Mouse (Mus musculus): ENCODE measurements around the gene Sh3bp5l. TPM values are rescaled to one million over a fixed set of nuclear protein-coding genes. Genes with fewer than 3 reads are reported as not detected.
"Not testable (repeated sequence)": the region's sequence is repeated elsewhere in the genome, so short reads cannot be mapped to it uniquely, and the experiment has no call there.

Sh3bp5l gene
- polyA plus RNA-seq, 1 experiment from 2014 or later = 21.0 TPM

DNA sequence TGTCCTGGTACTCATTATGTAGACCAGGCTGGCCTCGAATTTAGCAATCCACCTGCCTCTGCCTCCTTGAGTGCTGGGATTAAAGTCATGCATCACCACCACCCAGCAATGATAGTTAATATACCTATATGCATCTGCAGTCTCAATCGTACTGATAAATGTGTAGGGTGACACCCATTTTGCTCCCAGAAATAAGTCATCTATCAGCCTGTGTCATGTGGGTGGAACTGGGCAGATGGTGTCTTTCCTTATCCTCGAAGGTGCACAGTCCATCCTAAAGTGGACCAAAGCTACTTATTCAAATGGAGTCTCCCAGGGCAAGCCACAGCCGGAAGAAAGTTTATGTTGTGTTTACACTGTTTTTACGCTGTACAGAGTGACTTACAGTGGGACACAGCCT lies 20.7 kb downstream of the Sh3bp5l start:
- Histone ChIP-seq H3K27me3 (ENCODE audit: control insufficient read depth, insufficient read depth, low read length) (no peaks in the 10 kb centered on the region), H3K9me3 (replicated peaks; ENCODE audit: control insufficient read depth, low read length) (no peaks in the 10 kb centered on the region), H3K4me2 (ENCODE audit: low read depth, low read length) (no peak overlapping the region), H3K4me3 (ENCODE audit: low read depth, low read length) (no peak overlapping the region), H3K27ac (replicated peaks; ENCODE audit: low read depth, low read length) (no peak overlapping the region), H3K36me3 (replicated peaks; ENCODE audit: control insufficient read depth, insufficient read depth, low read depth, low read length) (peaks cover under 1% of the 10 kb centered on the region), H3K9ac (replicated peaks; ENCODE audit: low read length) (no peak overlapping the region), H3K4me1 (ENCODE audit: control insufficient read depth, insufficient read depth, low read length) (no peaks in the 10 kb centered on the region)
- WGBS = 88% methylated on average over 5 of the region's 5 CpGs
- DNase-seq (ENCODE audit: low spot score) (no peak), ATAC-seq (replicated peaks; ENCODE audit: insufficient number of reproducible peaks, low FRiP score, low TSS enrichment, low read depth) (no peak)

DNA sequence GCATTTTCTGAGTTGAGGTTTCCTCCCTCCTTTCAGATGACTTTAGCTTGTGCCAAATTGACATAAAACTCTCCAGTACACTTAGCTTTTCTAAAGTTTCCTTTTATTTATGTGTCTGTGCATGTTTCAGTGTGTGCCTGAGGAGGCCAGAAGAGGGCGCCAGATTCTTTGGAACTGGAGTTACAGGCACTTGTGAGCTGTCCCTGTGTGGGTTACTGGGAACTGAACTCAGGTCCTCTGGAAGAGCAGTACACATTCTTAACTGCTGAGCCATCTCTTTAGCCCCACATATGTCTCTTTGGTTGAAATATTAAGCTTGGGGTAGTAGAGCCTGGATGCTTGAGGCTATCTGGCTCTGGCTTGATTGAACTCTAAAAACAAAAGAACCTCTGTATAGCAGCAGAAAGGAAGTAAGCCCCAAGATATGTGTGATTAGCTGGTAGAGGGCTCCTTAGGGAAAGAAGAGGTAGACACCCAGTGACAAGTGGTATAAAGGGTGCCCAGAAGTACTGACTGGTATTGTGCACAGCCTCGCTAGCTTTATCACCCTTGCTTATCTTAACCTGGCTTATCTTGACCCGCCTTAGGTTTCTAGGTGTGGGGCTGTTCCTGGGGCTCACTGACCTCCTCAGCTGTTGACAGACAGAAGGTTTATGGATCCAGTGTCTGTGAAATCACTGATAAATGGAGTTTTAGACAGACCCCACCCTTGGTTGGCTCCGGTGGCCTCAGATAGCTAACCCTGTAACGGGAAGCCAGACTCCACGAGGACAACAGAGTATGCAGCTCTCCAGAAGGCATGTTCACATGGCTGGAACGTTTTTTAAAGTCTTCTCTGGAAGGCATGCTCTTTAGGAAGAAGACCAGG lies 22.4 kb downstream of the Sh3bp5l start:
- Histone ChIP-seq H3K9me3 (replicated peaks; ENCODE audit: control insufficient read depth, low read length) (no peaks in the 10 kb centered on the region), H3K36me3 (replicated peaks; ENCODE audit: control insufficient read depth, insufficient read depth, low read depth, low read length) (no peaks in the 10 kb centered on the region), H3K4me1 (ENCODE audit: control insufficient read depth, insufficient read depth, low read length) (no peaks in the 10 kb centered on the region), H3K27me3 (ENCODE audit: control insufficient read depth, insufficient read depth, low read length) (no peaks in the 10 kb centered on the region), H3K27ac (replicated peaks; ENCODE audit: low read depth, low read length) (no peak overlapping the region), H3K4me2 (ENCODE audit: low read depth, low read length) (no peak overlapping the region), H3K9ac (replicated peaks; ENCODE audit: low read length) (no peak overlapping the region), H3K4me3 (ENCODE audit: low read depth, low read length) (no peak overlapping the region)
- WGBS = 65% methylated on average over 7 of the region's 7 CpGs
- ATAC-seq (replicated peaks; ENCODE audit: insufficient number of reproducible peaks, low FRiP score, low TSS enrichment, low read depth) (no peak), DNase-seq (ENCODE audit: low spot score) (peak; percentile 9)

DNA sequence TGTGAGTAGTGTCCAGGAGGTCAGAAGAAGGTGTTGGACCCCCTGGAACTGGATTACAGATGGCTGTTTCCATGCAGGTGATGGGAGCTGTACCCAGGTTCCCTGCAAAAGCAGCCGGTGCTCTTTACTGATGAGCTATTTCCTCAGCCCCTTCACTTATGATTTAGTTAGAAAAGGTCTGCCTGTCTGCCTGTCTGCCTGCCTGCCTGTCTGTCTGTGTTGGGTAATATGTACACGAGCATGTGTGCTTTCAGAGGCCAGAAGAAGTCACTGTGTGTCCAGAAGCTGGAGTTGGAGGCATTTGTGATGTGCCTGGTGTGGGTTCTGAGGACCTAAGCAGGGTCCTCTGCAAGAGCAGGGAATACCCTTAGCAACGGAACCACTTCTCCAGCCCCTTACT lies 23.2 kb downstream of the Sh3bp5l start:
- Histone ChIP-seq H3K4me3 (ENCODE audit: low read depth, low read length) (no peak overlapping the region), H3K36me3 (replicated peaks; ENCODE audit: control insufficient read depth, insufficient read depth, low read depth, low read length) (no peaks in the 10 kb centered on the region), H3K27me3 (ENCODE audit: control insufficient read depth, insufficient read depth, low read length) (no peaks in the 10 kb centered on the region), H3K27ac (replicated peaks; ENCODE audit: low read depth, low read length) (no peak overlapping the region), H3K9ac (replicated peaks; ENCODE audit: low read length) (no peak overlapping the region), H3K9me3 (replicated peaks; ENCODE audit: control insufficient read depth, low read length) (no peaks in the 10 kb centered on the region), H3K4me1 (ENCODE audit: control insufficient read depth, insufficient read depth, low read length) (no peaks in the 10 kb centered on the region), H3K4me2 (ENCODE audit: low read depth, low read length) (no peak overlapping the region)
- DNase-seq (ENCODE audit: low spot score) (no peak), ATAC-seq (replicated peaks; ENCODE audit: insufficient number of reproducible peaks, low FRiP score, low TSS enrichment, low read depth) (no peak)
- 70% methylated on average over 3 of the region's 3 CpGs for WGBS

DNA sequence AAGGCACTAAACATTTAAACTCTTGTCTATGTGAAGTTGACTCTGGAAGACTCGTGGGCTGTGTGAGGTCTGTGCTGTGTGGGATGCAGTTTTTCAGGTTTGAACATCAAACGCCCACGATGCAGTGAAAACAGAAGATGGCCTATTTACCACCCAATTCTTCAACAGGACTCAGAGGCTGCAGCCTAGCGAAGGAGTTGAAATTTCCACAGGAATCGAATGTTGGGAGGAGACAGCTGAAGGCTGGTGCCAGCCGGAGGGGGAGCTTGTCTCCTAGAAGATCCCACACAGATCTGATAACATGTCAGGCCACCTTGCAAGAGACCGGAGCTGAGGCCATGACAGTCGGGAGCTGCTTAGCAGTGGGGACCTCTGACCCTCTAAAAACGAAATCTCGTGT lies 24.0 kb downstream of the Sh3bp5l start:
- Histone ChIP-seq H3K27me3 (ENCODE audit: control insufficient read depth, insufficient read depth, low read length) (no peaks in the 10 kb centered on the region), H3K27ac (replicated peaks; ENCODE audit: low read depth, low read length) (no peak overlapping the region), H3K9me3 (replicated peaks; ENCODE audit: control insufficient read depth, low read length) (no peaks in the 10 kb centered on the region), H3K4me2 (ENCODE audit: low read depth, low read length) (no peak overlapping the region), H3K4me3 (ENCODE audit: low read depth, low read length) (no peak overlapping the region), H3K9ac (replicated peaks; ENCODE audit: low read length) (no peak overlapping the region), H3K36me3 (replicated peaks; ENCODE audit: control insufficient read depth, insufficient read depth, low read depth, low read length) (no peaks in the 10 kb centered on the region), H3K4me1 (ENCODE audit: control insufficient read depth, insufficient read depth, low read length) (no peaks in the 10 kb centered on the region)
- 71% methylated on average over 10 of the region's 10 CpGs for WGBS
- no peak for DNase-seq (ENCODE audit: low spot score)
- no peak for ATAC-seq (replicated peaks; ENCODE audit: insufficient number of reproducible peaks, low FRiP score, low TSS enrichment, low read depth)

DNA sequence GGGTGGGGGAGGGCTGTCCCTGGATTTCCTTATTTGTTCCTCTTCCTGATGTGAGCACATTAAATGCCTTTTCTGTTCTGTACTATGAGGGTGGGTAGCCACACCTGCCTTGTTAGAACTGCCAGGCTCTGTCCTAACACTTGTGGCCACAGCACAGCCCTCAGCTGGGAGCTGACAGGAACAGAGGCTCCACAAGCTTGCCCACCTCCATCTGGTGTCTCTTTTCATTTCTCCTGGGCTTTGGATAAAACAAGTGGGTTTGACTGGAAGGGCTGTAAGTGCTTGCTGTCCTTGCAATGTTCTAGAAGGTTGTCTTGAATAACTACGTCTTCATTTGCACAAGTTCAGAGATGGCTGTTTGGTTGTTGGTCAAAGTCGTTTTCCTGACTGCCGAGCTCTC lies 24.4 kb downstream of the Sh3bp5l start:
- Histone ChIP-seq H3K4me1 (ENCODE audit: control insufficient read depth, insufficient read depth, low read length) (no peaks in the 10 kb centered on the region), H3K27ac (replicated peaks; ENCODE audit: low read depth, low read length) (no peak overlapping the region), H3K36me3 (replicated peaks; ENCODE audit: control insufficient read depth, insufficient read depth, low read depth, low read length) (no peaks in the 10 kb centered on the region), H3K9me3 (replicated peaks; ENCODE audit: control insufficient read depth, low read length) (no peaks in the 10 kb centered on the region), H3K4me2 (ENCODE audit: low read depth, low read length) (no peak overlapping the region), H3K27me3 (ENCODE audit: control insufficient read depth, insufficient read depth, low read length) (no peaks in the 10 kb centered on the region), H3K9ac (replicated peaks; ENCODE audit: low read length) (no peak overlapping the region), H3K4me3 (ENCODE audit: low read depth, low read length) (no peak overlapping the region)
- WGBS = 79% methylated on average over 3 of the region's 3 CpGs
- no peak for ATAC-seq (replicated peaks; ENCODE audit: insufficient number of reproducible peaks, low FRiP score, low TSS enrichment, low read depth)
- no peak for DNase-seq (ENCODE audit: low spot score)

DNA sequence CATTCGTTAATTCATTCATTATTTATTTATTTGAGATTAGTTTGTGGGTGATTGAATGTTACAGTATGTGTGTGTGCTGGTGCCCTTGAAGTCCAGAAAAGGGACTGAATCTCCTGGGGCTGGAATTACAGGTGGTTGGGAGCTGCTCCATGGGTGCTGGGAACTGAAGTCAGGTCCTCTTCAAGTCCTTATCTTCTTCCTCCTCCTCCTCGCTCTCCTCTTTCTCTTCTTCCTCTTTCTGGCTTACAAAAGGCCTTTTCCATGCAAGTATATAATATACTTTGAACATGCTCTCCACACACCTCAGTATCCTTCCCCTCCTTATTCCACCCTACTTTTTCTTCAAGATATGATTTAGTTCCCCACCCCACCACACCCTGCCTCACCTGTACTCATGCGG lies 26.5 kb downstream of the Sh3bp5l start:
- H3K4me2 ChIP-seq (ENCODE audit: low read depth, low read length) = no peak overlapping the region
- no peaks in the 10 kb centered on the region for H3K36me3 ChIP-seq (replicated peaks; ENCODE audit: control insufficient read depth, insufficient read depth, low read depth, low read length)
- ATAC-seq (replicated peaks; ENCODE audit: insufficient number of reproducible peaks, low FRiP score, low TSS enrichment, low read depth) (no peak), DNase-seq (ENCODE audit: low spot score) (no peak)
- WGBS = 89% methylated on average over 3 of the region's 3 CpGs
- no peaks in the 10 kb centered on the region for H3K27me3 ChIP-seq (ENCODE audit: control insufficient read depth, insufficient read depth, low read length)
- H3K9me3 ChIP-seq (replicated peaks; ENCODE audit: control insufficient read depth, low read length) = no peaks in the 10 kb centered on the region
- no peak overlapping the region for H3K27ac ChIP-seq (replicated peaks; ENCODE audit: low read depth, low read length)
- no peak overlapping the region for H3K9ac ChIP-seq (replicated peaks; ENCODE audit: low read length)
- H3K4me1 ChIP-seq (ENCODE audit: control insufficient read depth, insufficient read depth, low read length) = no peaks in the 10 kb centered on the region
- H3K4me3 ChIP-seq (ENCODE audit: low read depth, low read length) = no peak overlapping the region

DNA sequence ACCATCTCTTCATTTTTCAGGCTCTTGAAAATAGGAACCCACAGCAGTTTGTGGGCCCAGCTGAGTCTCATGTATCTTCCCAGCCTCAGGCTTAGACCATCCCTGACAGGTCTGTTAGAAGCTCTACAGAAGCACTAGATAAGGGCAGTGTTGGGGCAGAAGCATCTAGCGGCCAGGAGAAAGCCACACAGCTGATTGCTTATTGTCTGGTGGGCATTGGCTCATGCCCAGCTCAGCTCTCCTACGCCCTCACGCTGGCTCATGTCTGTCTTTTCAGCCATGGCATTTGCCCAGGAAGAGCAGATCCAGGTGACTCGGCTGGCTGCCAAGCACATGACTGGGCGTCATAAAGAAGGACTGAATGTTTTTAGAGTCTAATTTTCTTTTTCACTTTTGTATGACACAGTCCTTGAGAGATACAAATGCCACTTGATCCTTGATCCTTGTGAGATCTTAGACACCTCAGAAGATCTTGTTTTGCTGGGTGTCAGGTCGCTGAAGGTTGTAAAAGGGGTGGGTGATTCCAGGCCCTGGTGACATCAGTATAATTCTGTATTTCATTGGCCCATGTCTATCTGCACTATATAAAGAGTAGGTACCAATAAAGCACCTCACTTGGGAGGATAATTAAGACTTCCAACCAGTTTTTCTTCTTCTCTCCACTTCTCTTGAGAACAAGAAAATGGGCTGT lies 27.5 kb downstream of the Sh3bp5l start:
- Histone ChIP-seq H3K4me3 (ENCODE audit: low read depth, low read length) (no peak overlapping the region), H3K4me2 (ENCODE audit: low read depth, low read length) (no peak overlapping the region), H3K9me3 (replicated peaks; ENCODE audit: control insufficient read depth, low read length) (no peaks in the 10 kb centered on the region), H3K36me3 (replicated peaks; ENCODE audit: control insufficient read depth, insufficient read depth, low read depth, low read length) (no peaks in the 10 kb centered on the region), H3K9ac (replicated peaks; ENCODE audit: low read length) (no peak overlapping the region), H3K27ac (replicated peaks; ENCODE audit: low read depth, low read length) (no peak overlapping the region), H3K4me1 (ENCODE audit: control insufficient read depth, insufficient read depth, low read length) (no peaks in the 10 kb centered on the region), H3K27me3 (ENCODE audit: control insufficient read depth, insufficient read depth, low read length) (no peaks in the 10 kb centered on the region)
- DNase-seq (ENCODE audit: low spot score) (no peak), ATAC-seq (replicated peaks; ENCODE audit: insufficient number of reproducible peaks, low FRiP score, low TSS enrichment, low read depth) (no peak)
- WGBS = 84% methylated on average over 6 of the region's 6 CpGs

DNA sequence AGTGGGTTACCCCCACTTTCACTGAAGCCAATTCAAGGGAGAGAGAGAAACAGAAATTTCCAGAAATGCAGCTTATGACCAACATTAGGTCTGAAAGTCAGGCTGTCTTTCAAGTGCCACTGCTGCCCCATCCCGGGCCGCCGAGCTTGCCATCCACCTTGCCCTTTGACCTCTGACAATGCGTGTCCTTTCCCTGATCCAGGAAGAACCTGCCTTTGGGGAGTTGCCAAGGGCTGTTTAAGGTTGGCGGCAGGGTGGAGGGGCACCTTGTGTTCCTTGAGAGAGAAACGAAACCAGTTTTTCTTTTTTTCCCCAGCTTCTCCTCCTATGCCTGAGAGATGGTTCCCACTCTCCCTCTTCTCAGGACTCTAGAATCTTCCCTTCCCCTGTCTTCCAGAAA lies 32.0 kb downstream of the Sh3bp5l start:
- H3K9me3 ChIP-seq (replicated peaks; ENCODE audit: control insufficient read depth, low read length); H3K4me2 ChIP-seq (ENCODE audit: low read depth, low read length); H3K36me3 ChIP-seq (replicated peaks; ENCODE audit: control insufficient read depth, insufficient read depth, low read depth, low read length); H3K27me3 ChIP-seq (ENCODE audit: control insufficient read depth, insufficient read depth, low read length); ATAC-seq (replicated peaks; ENCODE audit: insufficient number of reproducible peaks, low FRiP score, low TSS enrichment, low read depth); H3K4me3 ChIP-seq (ENCODE audit: low read depth, low read length); DNase-seq (ENCODE audit: low spot score); H3K27ac ChIP-seq (replicated peaks; ENCODE audit: low read depth, low read length); H3K4me1 ChIP-seq (ENCODE audit: control insufficient read depth, insufficient read depth, low read length); H3K9ac ChIP-seq (replicated peaks; ENCODE audit: low read length): not testable (repeated sequence)
- no CpG with 5 or more reads among the region's 6 CpGs for WGBS

Data from embryonic facial prominence, embryonic 11.5 days (tissue).